Mouse (Mus musculus) lung, postnatal 0 days (tissue): ENCODE data around the gene Slfn14. TPM values are rescaled to one million over a fixed set of nuclear protein-coding genes. Genes with fewer than 3 reads are reported as not detected.
A peak's percentile ranks its signal among the peaks of the same experiment; 100 is the strongest.
"Not testable (repeated sequence)": the region's sequence is repeated elsewhere in the genome, so short reads cannot be mapped to it uniquely, and the experiment has no call there.

ENCODE experiments used
- ATAC-seq: fragments of 200-750 bp; cut with Nextera tagmentation; 2 replicates; pipeline ENCODE4 v1.8.0; 2017; ENCODE audit warnings: moderate library complexity
- DNase-seq: peaks from one replicate; pipeline ENCODE4 v3.0.0-alpha.2; 2016; ENCODE audit warnings: low spot score
- H3K27ac ChIP-seq: fragments of 300-500 bp; sonication (generic); 2 replicates; pipeline ENCODE4 v1.5.1; 2014; ENCODE audit warnings: antibody characterized with exemption, mild to moderate bottlenecking, low read length, mixed read lengths
- H3K27me3 ChIP-seq: fragments of 300-500 bp; sonication (generic); replicated peaks from 2 replicates; pipeline ENCODE4 v1.6.1; 2014; ENCODE audit warnings: low read length, mixed read lengths; ENCODE audit not compliant: insufficient read depth
- H3K36me3 ChIP-seq: fragments of 300-500 bp; sonication (generic); 2 replicates; pipeline ENCODE4 v1.6.1; 2014; ENCODE audit warnings: low read length, mixed read lengths; ENCODE audit not compliant: insufficient read depth
- H3K4me1 ChIP-seq: fragments of 300-500 bp; sonication (generic); 2 replicates; pipeline ENCODE4 v1.6.1; 2014; ENCODE audit warnings: antibody characterized with exemption, low read depth, low read length, mixed read lengths; ENCODE audit not compliant: insufficient read depth
- H3K4me2 ChIP-seq: fragments of 300-500 bp; sonication (generic); replicated peaks from 2 replicates; pipeline ENCODE4 v1.6.1; 2014; ENCODE audit warnings: low read depth, mild to moderate bottlenecking, low read length, moderate library complexity, mixed read lengths
- H3K4me3 ChIP-seq: fragments of 300-500 bp; sonication (generic); 2 replicates; pipeline ENCODE4 v1.5.1; 2014; ENCODE audit warnings: low read depth, low read length
- H3K9ac ChIP-seq: fragments of 300-500 bp; sonication (generic); replicated peaks from 2 replicates; pipeline ENCODE4 v1.6.1; 2014; ENCODE audit warnings: low read depth, mild to moderate bottlenecking
- H3K9me3 ChIP-seq: fragments of 300-500 bp; sonication (generic); 2 replicates; pipeline ENCODE4 v1.6.1; 2016; ENCODE audit warnings: low read length, mixed read lengths
- CTCF ChIP-seq: IDR thresholded peaks from 2 replicates; pipeline ENCODE4 v1.5.1; 2016; ENCODE audit warnings: antibody characterized with exemption, mild to moderate bottlenecking
- EP300 ChIP-seq: IDR thresholded peaks from 2 replicates; pipeline ENCODE4 v1.6.1; 2016; ENCODE audit warnings: antibody characterized with exemption, mild to moderate bottlenecking, control low read depth
- WGBS: fragments of 180-500 bp; shearing (Covaris S2); extraction: QIAGEN DNeasy Blood & Tissue Kit; methylation state at CpG from one replicate; pipeline ENCODE4 v1.1.7; 2014; 5-methylcytosine and 5-hydroxymethylcytosine counted together
- polyA plus RNA-seq: library from polyadenylated mRNA; unstranded; fragments of >200 nt; fragmentation: Nextera tagmentation; extraction: Ambion mirVana; gene quantifications from 2 replicates; pipeline ENCODE4 v1.2.1, GENCODE M21; 2015

Slfn14 gene
- polyA plus RNA-seq, 1 experiment from 2014 or later, result 0.75 TPM

GRCm38 (mm10) chr11:83262673-83263072 is 23.9 kb downstream of the Slfn14 start:
- no peak overlapping the region for H3K4me2 ChIP-seq
- no peaks in the 10 kb centered on the region for H3K9me3 ChIP-seq
- no peak overlapping the region for H3K4me3 ChIP-seq
- TF ChIP-seq CTCF, result no peak
- TF ChIP-seq EP300, result no peak
- ATAC-seq (no peak), DNase-seq (no peak)
- 91% methylated on average over 1 of the region's 1 CpGs for WGBS
- no peaks in the 10 kb centered on the region for H3K27me3 ChIP-seq
- no peak overlapping the region for H3K9ac ChIP-seq
- no peaks in the 10 kb centered on the region for H3K4me1 ChIP-seq
- no peaks in the 10 kb centered on the region for H3K36me3 ChIP-seq
- H3K27ac ChIP-seq, result no peak overlapping the region

GRCm38 (mm10) chr11:83257211-83257610 is 29.3 kb downstream of the Slfn14 start:
- not testable (repeated sequence) for H3K4me2 ChIP-seq, H3K9me3 ChIP-seq, H3K9ac ChIP-seq

GRCm38 (mm10) chr11:83239811-83240210 is 46.7 kb downstream of the Slfn14 start:
- Histone ChIP-seq H3K27ac (no peak overlapping the region), H3K4me2 (no peak overlapping the region), H3K4me3 (no peak overlapping the region), H3K36me3 (no peaks in the 10 kb centered on the region), H3K9ac (no peak overlapping the region), H3K9me3 (no peaks in the 10 kb centered on the region), H3K4me1 (no peaks in the 10 kb centered on the region), H3K27me3 (no peaks in the 10 kb centered on the region)
- ATAC-seq (no peak), DNase-seq (no peak)
- no peak for TF ChIP-seq CTCF
- TF ChIP-seq EP300, result no peak
- WGBS, result 16% methylated on average over 2 of the region's 2 CpGs

More at GRCm38 (mm10) chr11:83257211-83257610, 29.3 kb downstream of the Slfn14 start:
- DNase-seq, H3K36me3 ChIP-seq, H3K27ac ChIP-seq, H3K4me3 ChIP-seq, H3K27me3 ChIP-seq, H3K4me1 ChIP-seq, ATAC-seq: not testable (repeated sequence)
- 36% methylated on average over 5 of the region's 5 CpGs for WGBS

- H3K9ac ChIP-seq, result no peak overlapping the region
- H3K4me3 ChIP-seq, result no peak overlapping the region
- no peaks in the 10 kb centered on the region for H3K36me3 ChIP-seq
- H3K27me3 ChIP-seq, result no peaks in the 10 kb centered on the region
- no peak overlapping the region for H3K4me2 ChIP-seq
- DNase-seq (no peak), ATAC-seq (no peak)
- 89% methylated on average over 2 of the region's 2 CpGs for WGBS
- H3K9me3 ChIP-seq, result no peaks in the 10 kb centered on the region
- no peak overlapping the region for H3K27ac ChIP-seq
- H3K4me1 ChIP-seq, result no peaks in the 10 kb centered on the region
- TF ChIP-seq CTCF (no peak), EP300 (no peak)
These were observed 48.1 kb downstream of the Slfn14 start for GRCm38 (mm10) chr11:83238389-83238788.

GRCm38 (mm10) chr11:83237390-83237789 is 49.1 kb downstream of the Slfn14 start:
- not testable (repeated sequence) for H3K4me3 ChIP-seq, H3K9me3 ChIP-seq, H3K27me3 ChIP-seq, ATAC-seq, H3K36me3 ChIP-seq, H3K9ac ChIP-seq, H3K4me1 ChIP-seq, H3K4me2 ChIP-seq, DNase-seq, H3K27ac ChIP-seq
- 72% methylated on average over 9 of the region's 9 CpGs for WGBS

GRCm38 (mm10) chr11:83233621-83234020 is 52.9 kb downstream of the Slfn14 start:
- not testable (repeated sequence) for ATAC-seq, H3K36me3 ChIP-seq, H3K27ac ChIP-seq, H3K4me2 ChIP-seq, H3K27me3 ChIP-seq, H3K9ac ChIP-seq, DNase-seq, H3K9me3 ChIP-seq, H3K4me3 ChIP-seq, H3K4me1 ChIP-seq
- whole genome bisulfite sequencing, result 32% methylated on average over 5 of the region's 5 CpGs

- Histone ChIP-seq H3K36me3 (no peaks in the 10 kb centered on the region), H3K27me3 (no peaks in the 10 kb centered on the region), H3K4me2 (no peak overlapping the region), H3K27ac (no peak overlapping the region), H3K9me3 (no peaks in the 10 kb centered on the region), H3K9ac (no peak overlapping the region), H3K4me1 (no peaks in the 10 kb centered on the region), H3K4me3 (no peak overlapping the region)
- 58% methylated on average over 3 of the region's 3 CpGs for WGBS
- peak; percentile 41 for DNase-seq
- peak; percentile 59 for TF ChIP-seq CTCF
- TF ChIP-seq EP300, result no peak
- ATAC-seq, result no peak
These were observed 55.6 kb downstream of the Slfn14 start for GRCm38 (mm10) chr11:83230966-83231365.
